Mouse (Mus musculus): ENCODE data around the gene Rgmb.

Rgmb gene

DNA sequence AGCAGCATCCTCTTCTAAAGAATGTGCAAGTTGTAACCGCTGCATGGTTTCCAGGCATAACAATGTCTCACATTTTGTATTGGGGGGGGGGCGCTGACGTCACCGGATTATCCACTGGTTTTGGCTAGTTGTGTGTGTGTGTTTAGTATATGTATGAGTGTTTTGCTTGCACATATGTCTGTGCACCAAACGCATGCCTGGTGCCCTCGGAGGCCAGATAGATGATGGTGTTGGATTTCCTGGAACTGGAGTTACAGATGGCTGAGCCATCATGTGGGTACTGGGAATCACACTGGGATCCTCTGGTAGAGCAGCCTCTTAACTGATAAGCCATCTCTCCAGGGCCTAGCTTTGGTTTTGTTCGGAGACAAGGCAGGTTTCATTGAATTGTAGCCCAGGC is 8.5 kb downstream of the Rgmb start:
- DNase-seq (ENCODE audit: low spot score), result no peak

DNA sequence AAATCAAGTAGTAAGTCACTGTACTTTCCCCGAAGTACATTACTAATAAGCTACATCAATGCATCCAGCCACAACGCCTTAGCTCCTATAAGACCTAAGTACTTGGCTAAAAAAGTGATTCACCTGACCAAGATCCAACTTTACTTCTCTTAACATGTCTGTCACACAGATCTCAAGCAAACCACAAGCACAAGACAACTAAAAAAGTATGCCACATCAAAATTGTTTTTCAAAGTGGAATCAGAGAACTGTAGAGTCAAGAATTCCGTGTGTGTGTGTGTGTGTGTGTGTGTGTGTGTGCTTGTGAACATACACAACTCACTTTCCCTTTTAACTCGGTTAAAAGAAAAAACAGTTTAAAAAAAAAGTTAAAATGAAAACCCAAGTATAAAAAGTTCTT is 9.1 kb downstream of the Rgmb start:
- DNase-seq (ENCODE audit: low spot score), result no peak

DNA sequence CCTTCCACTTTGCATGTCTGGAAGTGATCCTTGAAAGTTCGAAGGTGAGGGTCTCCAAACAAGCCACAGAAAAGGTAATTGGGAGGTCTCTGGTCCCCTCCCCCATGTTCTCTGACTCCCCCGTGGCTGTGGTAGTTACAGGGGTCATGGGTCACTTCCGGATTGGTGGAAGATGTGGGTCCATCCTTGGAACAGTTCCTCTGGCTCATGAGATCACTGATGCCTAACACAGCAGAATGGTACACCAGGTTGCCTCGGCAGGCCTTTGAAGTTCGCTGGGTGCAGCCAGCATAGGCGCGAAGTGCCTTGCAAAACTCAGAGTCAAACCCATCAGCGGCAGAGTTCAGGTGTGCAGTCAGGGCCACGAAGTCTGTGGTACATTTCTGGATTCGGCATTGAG is 10.1 kb downstream of the Rgmb start:
- peak; percentile 14 for DNase-seq (ENCODE audit: low spot score)

DNA sequence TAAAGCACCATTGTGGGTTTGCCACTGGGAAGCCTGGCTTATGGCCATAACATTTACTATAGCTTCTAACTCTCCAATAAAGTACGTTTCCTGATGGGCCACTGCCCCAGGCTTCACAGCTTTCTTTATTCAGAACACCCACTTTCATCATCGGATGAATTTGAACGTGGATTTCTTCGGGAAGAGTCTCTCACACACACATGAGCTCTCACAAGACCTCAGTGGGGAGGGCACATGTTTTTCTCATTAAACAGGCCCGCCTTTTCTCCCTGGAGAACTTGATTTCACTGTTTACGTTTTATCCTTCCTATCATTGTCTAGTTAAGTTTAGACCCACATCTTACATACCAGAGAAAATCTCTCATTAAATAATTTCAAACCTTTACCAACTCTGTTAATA is 10.7 kb downstream of the Rgmb start:
- DNase-seq (ENCODE audit: low spot score), result no peak

DNA sequence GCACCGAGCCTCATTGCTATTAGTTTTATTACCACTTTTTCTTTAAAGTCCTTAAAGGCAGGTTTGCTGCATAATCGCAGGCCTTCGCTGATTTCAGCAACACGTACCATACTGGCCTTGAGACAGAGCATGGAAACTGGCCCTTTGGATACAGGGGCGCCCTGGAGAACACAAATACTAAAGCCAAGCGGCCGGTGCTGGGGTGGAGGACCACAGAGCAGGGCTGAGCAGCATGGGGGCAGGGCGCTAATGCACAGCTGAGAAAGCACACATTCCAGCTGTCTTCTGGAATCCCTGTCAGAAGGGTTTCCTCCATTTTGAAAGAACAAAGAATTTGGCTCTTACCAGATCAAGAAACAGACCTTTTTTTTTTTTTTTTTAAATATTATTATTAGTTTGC is 12.5 kb downstream of the Rgmb start:
- no peak for DNase-seq (ENCODE audit: low spot score)

DNA sequence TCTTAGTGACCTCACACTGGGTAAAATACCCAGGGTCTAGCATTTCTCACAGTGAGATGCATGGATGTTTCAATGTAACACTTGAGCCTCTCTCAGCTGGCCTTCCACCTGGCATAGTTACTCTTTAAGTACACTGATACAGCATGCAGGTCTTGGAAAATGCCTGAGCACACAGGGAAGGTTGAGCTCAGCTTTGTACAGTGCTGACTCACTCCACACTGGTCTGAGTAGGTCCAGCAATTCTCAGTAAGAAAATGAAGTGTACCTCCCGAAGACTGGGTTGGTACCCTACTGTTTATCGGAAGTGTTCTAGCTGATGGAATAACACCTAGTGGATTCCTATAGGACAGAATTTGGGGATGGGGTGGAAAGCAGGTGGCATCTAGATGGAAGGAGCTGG is 13.2 kb downstream of the Rgmb start:
- no peak for DNase-seq (ENCODE audit: low spot score)

DNA sequence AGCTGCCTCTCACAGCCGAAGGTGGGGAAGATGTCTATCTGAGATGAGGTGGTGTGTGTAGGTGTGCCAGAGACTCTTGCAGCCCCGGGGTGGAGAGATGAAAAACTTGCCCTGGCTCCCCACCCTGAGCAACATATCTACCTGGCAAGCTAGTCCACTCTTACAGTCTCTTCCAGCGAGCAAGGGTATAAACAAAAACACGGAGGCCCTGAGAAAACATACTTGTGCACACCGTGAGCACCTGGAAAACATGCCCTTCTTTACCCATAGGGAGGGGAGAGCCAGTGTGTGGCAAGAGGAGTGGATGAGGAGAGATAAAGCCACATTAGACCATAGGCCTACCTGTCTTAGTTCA is 13.8 kb downstream of the Rgmb start:
- no peak for DNase-seq (ENCODE audit: low spot score)

DNA sequence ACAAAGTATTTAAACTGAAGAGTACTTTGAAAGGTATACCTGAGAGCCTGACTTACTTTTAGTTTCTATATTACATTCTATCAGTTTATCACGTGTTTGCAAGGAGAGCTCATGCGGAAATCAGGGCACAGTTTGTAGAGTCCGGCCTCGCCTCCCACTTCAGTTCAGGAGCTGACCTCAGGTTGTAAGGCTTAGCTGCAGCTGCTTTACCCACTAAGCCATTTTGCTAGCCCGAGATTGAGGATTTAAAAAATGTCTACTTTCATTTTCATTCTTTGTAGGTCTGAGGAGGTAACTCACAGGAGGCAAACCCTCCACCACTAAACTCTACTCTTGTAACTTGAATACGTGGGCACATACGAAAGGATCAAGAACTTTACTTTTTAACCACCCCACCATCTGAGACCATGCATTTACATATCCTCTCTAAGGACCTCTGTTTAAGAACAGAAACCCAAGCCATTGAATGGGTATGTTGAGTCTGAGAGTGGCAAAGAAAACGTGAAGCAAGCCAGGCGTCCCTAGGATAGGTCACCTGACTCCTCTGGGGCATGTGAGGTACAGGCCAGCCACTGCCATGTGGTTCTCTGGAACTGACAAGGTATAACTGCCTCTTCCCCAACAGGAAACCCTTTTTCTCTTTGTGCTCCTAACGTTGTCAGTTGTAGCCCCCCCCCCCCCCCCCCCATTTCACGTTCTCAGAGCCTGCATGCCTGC is 14.3 kb downstream of the Rgmb start:
- no peak for DNase-seq (ENCODE audit: low spot score)

DNA sequence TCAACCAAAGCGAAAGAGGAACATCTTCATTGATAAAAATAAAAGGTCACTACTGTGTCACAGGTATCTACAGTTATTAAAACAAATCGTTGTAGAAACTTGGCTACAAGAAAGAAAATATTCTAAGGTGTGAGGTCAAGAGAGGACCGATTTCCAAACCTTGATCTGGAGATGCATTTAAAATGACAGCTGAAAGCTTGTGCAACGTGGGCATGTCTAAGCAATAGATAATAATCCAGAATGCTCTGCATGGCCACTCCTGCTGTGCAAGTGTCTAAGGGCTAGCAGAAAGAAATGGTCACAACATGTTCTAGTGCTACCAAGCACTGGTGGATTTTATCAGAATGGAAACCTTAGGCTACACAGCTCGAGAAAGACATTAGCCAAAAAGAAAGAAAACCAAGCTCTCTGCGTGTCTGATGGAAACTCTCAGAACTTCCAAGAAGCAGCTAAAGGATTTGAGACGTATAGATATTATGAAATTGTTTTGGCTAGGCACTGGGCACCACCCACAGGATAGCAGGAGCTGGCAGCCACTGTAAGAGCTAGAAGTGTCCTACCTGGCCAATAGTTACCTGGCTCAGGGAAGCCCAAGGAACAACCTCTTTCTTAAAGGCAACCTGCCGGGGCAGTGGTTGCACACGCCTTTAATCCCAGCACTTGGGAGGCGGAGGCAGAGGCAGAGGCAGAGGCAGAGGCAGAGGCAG is 15.4 kb downstream of the Rgmb start:
- no peak for DNase-seq (ENCODE audit: low spot score)

DNA sequence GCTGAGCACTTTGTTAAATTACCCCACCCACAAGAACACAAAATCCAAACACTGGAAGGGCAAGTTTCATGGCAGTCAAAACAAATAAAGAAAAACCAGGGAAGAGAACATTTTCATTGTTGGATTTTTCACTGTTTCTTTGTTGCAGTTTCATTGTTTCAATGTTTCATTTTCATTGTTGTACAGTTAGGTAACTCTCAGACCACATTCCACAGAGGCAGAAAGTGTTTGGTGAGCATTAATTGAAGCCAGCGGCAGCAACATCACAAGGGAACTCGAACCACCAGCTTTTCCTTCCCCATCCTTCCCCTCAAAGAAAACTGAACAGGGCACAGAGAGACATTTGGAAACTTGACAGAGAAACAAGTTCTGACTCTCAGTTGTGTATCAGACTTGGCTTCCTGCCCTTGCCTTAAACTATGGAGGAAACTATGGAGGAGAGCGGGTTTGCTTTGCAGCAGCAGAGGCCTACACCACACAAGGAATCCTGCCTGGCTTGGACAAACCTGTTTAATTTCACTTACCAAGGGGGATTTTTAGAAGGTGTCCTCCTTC is 17.1 kb downstream of the Rgmb start:
- DNase-seq (ENCODE audit: low spot score), result no peak

DNA sequence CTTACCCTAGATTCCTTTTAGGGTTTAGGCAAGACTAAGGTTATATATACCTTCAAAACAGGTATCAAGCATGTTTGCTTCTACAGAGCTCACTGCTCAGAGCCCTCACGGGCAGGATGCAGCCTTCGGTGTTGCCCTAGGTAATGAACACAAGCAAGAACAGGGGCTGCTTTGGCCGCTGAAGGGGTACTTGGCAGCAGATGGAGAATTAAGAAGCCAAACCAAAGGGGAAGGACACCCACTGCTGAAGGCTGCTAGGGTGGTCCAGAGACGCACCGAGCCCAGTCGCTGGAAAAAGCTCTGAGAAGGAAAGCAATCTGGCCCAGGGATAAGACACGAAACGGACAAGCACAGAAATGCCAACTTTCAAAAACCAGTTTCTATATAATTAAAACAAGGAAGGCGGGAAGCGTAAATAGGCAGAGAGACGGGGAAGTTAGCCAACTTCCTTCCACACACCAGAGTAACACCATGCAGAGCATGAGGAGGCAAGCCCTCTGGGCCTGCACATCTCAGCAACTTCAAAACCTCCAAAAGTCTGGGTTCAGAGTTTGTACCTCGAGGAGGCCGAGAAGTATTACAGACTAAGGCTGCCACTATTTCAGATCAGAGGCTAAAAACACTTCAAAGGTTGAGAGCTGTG is 18.6 kb downstream of the Rgmb start:
- DNase-seq (ENCODE audit: low spot score), result no peak

DNA sequence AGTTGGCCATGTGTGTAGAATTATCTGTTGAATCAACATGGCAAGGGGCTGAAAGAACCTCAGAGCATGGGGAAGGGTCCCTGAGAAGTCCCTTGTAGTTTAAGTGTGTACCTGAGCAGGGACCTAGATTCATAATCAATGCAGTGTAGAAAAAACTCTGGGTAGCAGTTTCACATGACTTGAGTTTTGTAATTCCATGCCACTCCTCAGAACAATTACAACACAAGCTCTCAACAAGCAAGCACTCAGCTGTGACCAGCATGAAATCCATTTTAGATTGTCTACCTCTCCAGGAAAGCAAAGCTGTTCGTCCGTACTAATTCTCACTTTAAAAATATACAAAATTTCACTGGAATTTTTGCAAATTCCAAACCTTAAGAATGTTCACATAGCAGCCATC is 20.9 kb downstream of the Rgmb start:
- no peak for DNase-seq (ENCODE audit: low spot score)

DNA sequence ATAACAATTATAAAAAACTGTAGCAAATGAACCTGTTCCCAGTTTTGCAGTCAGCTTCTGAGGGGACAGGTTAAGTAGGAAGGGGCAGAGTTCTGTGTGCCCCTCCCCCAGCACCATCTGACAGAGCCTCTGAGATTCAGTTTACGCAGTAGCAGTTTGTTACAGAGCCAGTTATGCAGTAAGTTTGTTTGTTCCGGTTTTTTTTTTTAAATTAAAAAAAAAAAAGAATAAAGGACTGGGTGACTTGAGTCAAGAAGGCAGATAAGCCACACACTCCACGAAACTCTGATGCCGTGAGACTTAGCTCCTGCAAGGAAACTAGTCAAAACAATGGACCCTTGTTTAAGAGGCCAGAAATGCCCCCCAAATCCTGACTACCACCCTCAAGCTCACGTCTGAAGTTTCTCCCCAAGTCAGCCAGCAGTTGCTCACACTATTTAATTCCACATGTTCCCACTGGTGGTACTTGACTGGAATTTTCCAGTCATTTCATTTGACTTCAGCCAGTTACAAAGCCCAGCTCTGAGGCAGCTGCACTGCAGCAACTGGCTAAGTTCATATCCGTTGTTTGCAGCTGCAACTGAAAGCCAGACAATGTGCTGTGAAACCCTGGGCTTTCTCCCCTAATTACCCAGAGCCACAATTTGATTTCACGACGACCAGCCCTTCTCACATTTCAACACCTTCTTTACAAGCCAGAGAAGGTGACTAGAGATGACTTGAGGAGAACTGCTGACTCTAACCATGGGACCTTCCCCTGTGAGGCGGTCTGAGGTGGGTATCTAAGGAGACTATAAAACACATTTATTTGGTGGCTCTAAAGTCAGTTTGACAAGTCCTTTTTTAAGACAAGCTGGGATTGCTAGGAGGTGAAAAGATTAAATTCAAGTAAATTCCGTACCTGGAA is 22.1 kb downstream of the Rgmb start:
- peak; percentile 54 for DNase-seq (ENCODE audit: low spot score)

DNA sequence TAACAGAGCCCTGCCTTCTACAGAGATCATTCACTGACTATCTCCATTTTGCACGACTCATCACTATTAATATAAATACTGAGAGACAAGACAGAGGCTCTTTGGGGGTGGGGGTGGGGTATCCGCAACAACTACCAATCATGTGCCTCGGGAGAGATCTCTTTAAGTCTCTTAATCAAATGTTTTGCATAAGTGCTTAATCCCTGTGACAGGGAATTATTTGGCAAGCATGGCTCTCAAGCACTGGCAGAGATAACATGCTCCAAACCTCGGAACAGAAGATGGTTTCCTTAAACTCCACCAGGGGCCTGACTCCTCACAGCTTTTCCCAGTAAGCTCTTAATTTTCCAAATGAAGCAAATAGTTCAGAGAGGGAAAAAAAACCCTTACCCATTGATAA is 22.8 kb downstream of the Rgmb start:
- DNase-seq (ENCODE audit: low spot score), result no peak

DNA sequence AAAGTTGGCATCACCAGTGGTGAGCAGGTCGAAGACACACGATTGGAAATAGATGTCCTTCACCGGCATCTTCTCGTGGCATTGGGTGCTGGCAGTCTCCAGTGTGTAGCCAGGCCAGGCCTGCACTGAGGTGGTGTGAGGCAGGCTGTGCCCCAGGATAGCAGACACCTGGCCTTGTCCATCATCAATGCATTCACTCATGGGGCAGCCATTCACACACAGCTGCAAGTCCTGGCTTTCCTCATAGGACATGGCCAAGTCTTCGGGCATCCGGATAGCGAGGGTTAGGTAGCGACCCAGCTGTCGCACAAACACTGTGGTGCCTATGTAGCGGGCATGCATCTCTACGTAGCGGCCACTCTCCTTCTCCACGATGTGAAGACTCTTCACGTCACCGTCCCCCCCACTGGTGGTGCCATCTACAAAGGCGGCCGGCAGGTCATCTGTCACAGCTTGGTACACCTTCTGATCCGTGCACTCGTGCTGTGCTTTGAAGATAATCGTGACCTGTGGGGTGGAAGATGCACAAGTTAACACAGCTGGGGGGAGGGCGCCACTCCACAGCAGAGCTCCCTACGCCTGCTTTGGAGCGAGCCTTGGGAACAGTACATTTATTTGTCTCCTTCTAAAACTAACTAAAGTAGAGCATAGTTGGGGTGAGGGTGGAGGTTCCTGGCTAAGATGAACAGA is 23.4 kb downstream of the Rgmb start:
- DNase-seq (ENCODE audit: low spot score), result no peak

DNA sequence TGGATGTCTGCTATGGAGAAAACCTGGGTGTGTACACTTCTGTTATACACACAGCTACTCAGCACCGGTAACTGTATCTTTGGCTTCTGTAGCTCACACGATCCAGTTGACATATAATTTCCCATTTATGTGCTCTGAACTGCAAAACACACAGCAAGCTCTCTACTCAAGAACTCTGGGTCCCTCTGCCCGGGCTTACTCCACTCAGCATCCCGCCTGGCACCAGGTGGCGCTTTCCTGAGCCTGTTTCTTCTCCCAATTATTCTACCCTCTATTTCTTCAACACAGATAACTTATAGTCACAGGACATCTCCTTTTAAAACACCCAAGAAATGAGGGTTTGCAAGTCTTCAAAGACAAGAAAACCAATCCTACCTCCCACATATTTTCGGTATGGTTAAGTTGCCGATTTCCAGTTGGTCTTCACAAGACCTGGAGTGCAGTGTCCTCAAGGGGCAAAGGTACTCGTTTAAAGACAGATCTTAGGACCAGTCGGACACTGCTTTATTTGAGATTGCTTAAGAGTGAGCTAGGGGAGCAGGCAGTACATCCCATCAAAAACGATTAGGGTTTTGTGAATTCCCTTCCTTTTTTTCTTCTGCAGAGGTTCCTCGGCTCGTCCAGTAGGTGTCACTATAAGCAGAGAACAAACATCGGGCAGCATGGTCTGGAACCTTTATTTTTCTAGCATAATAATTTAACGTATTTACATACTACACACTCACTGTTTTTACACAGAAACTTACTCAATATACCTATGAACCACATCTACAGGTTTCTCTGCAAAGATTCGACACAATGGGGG is 26.6 kb downstream of the Rgmb start:
- peak; percentile 61 for DNase-seq (ENCODE audit: low spot score)

DNA sequence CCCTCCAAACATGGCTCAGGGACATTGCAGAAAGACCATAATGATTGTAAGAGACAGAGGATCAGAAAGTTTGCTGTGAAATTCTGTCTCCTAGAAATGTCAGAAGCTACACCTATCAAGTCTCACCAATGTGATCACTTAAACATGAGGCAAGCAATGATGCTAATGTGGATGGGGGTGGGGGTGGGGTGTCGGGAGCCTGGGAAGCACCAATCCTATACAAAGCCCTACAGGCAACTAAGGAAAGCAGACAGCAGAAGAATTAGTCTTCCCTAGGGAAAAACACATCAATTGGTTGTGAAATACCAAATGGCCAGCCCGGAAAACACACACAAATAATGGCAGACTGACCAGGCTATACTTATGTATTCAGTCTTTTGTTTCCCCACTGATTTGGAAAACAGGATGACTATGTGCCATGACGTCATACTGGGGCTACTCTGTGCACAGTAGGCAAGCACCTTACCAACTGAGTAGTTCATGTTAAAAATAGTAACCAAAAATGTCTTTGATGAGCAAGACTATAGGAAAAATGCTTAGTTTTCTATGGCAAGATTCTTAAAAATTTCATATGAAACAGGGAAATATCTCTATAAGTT is 31.5 kb downstream of the Rgmb start:
- no peak for DNase-seq (ENCODE audit: low spot score)

DNA sequence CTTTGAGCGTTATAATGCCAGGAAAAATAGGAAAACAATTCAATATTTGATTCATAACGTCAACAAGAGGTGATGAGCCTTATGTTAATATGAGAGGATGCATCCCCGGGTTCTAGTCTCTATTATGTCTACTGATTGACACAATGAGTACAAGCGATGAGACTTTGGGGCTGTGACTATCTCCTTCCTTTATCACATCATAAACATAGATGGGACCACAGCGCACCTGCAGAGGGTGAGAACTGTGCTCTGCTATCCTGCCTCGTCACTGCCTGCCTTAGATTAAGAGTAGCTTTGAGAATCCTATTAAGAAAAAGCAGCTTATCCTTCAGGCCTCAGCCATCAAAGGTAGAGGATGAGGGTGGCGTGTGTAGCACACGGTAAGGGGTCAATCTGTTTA is 40.1 kb downstream of the Rgmb start:
- DNase-seq (ENCODE audit: low spot score), result no peak

DNA sequence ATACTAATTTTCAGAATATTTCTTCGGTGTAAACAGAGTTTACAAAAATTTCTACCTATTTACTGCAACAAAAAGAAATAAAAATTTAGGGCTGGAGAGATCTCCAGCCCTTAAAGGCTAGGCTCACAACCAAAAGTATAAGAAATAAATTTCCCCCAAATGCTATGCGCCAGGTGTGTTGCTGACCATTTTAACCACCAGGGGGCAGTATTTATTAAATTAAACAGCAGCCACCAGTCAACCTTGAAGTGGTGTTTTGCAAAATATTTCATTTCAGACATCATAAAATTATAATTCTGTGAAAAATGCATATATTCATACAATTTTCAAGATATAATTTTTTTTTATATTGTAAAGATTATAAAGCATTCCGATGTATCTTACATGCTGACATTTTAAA is 43.8 kb downstream of the Rgmb start:
- no peak for DNase-seq (ENCODE audit: low spot score)

DNA sequence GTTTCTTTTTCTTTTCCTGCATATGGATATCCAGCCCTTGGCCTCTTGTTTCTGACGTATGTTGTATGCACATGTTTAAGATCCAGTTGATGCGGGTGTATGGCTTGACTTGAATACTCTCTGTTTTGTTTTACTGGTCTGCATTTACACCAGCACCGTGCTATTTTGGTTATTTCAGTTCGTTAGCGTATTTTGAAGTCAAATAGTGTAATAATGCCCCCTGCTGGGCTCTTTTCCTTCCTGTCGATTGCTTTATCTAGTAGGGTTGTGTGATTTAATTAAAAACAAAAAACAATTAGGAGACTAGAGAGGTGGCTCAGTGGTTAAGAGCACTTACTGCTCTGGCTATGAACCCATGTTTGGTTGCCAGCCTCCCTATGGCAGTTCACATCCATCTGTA is 52.9 kb downstream of the Rgmb start:
- DNase-seq (ENCODE audit: low spot score), result no peak

All from embryo, embryonic 10 days (tissue).